Mouse (Mus musculus): ENCODE data around the gene Acer3. TPM values are rescaled to one million over a fixed set of nuclear protein-coding genes. Genes with fewer than 3 reads are reported as not detected.
"Not testable (repeated sequence)": the region's sequence is repeated elsewhere in the genome, so short reads cannot be mapped to it uniquely, and the experiment has no call there.

The Acer3 gene
- polyA plus RNA-seq, 2 experiments, result 23.6 to 35.7 TPM

- no peak for TF ChIP-seq POLR2A (IDR thresholded peaks at IDR 0.05; ENCODE audit: borderline replicate concordance, extremely low read depth, insufficient read depth, insufficient read length)
- no peak for ATAC-seq (ENCODE audit: low FRiP score, low read depth)
- 41% methylated on average over 3 of the region's 3 CpGs for WGBS
These were observed 31.4 kb downstream of the Acer3 start for GRCm38 (mm10) chr7:98289585-98289984.

GRCm38 (mm10) chr7:98276263-98276662 lies 44.7 kb downstream of the Acer3 start:
- no peak for TF ChIP-seq POLR2A (IDR thresholded peaks at IDR 0.05; ENCODE audit: borderline replicate concordance, extremely low read depth, insufficient read depth, insufficient read length)
- no peak overlapping the region for H3K27ac ChIP-seq (replicated peaks; ENCODE audit: low read depth, low read length)
- no peak overlapping the region for H3K4me2 ChIP-seq (replicated peaks; ENCODE audit: low read depth, low read length, severe bottlenecking)
- no peaks in the 10 kb centered on the region for H3K36me3 ChIP-seq (ENCODE audit: control insufficient read depth, insufficient read depth, low read length)
- H3K9me3 ChIP-seq (ENCODE audit: control insufficient read depth, low read length), result no peaks in the 10 kb centered on the region
- H3K4me1 ChIP-seq (ENCODE audit: control insufficient read depth, insufficient read depth, low read length), result no peaks in the 10 kb centered on the region
- H3K9ac ChIP-seq (ENCODE audit: low read depth, low read length, severe bottlenecking), result no peak overlapping the region
- no peak for ATAC-seq (ENCODE audit: low FRiP score, low read depth)
- no peaks in the 10 kb centered on the region for H3K27me3 ChIP-seq (ENCODE audit: control insufficient read depth, insufficient read depth, low read length)
- H3K4me3 ChIP-seq (replicated peaks; ENCODE audit: low read length), result no peak overlapping the region
- no peak for DNase-seq (ENCODE audit: low spot score)

More at GRCm38 (mm10) chr7:98289585-98289984, 31.4 kb downstream of the Acer3 start:
- Histone ChIP-seq H3K9ac (ENCODE audit: low read depth, low read length, severe bottlenecking) (no peak overlapping the region), H3K4me1 (ENCODE audit: control insufficient read depth, insufficient read depth, low read length) (no peaks in the 10 kb centered on the region), H3K4me2 (replicated peaks; ENCODE audit: low read depth, low read length, severe bottlenecking) (no peak overlapping the region), H3K4me3 (replicated peaks; ENCODE audit: low read length) (no peak overlapping the region), H3K27ac (replicated peaks; ENCODE audit: low read depth, low read length) (no peak overlapping the region), H3K36me3 (ENCODE audit: control insufficient read depth, insufficient read depth, low read length) (no peaks in the 10 kb centered on the region), H3K27me3 (ENCODE audit: control insufficient read depth, insufficient read depth, low read length) (no peaks in the 10 kb centered on the region), H3K9me3 (ENCODE audit: control insufficient read depth, low read length) (no peaks in the 10 kb centered on the region)
- no peak for DNase-seq (ENCODE audit: low spot score)

- peak overlapping the region; percentile 33; the same call in 1 of the 2 replicates for H3K4me2 ChIP-seq (replicated peaks; ENCODE audit: low read depth, low read length, severe bottlenecking)
- H3K9me3 ChIP-seq (ENCODE audit: control insufficient read depth, low read length); H3K36me3 ChIP-seq (ENCODE audit: control insufficient read depth, insufficient read depth, low read length); DNase-seq (ENCODE audit: low spot score); H3K27me3 ChIP-seq (ENCODE audit: control insufficient read depth, insufficient read depth, low read length); H3K4me1 ChIP-seq (ENCODE audit: control insufficient read depth, insufficient read depth, low read length); ATAC-seq (ENCODE audit: low FRiP score, low read depth); H3K27ac ChIP-seq (replicated peaks; ENCODE audit: low read depth, low read length): not testable (repeated sequence)
- 34% methylated on average over 8 of the region's 15 CpGs for WGBS
- peak overlapping the region; percentile 21; the same call in 1 of the 2 replicates for H3K4me3 ChIP-seq (replicated peaks; ENCODE audit: low read length)
- 0 out of 2 replicates have a peak overlapping the region, but pooled peaks have one; percentile 40 for H3K9ac ChIP-seq (ENCODE audit: low read depth, low read length, severe bottlenecking)
These were observed 52.8 kb downstream of the Acer3 start for GRCm38 (mm10) chr7:98268166-98268565.

- Histone ChIP-seq H3K9ac (ENCODE audit: low read depth, low read length, severe bottlenecking) (no peak overlapping the region), H3K27ac (replicated peaks; ENCODE audit: low read depth, low read length) (no peak overlapping the region), H3K9me3 (ENCODE audit: control insufficient read depth, low read length) (no peaks in the 10 kb centered on the region), H3K27me3 (ENCODE audit: control insufficient read depth, insufficient read depth, low read length) (no peaks in the 10 kb centered on the region), H3K4me3 (replicated peaks; ENCODE audit: low read length) (no peak overlapping the region), H3K4me1 (ENCODE audit: control insufficient read depth, insufficient read depth, low read length) (0 out of 2 replicates have a peak, but pooled peaks cover 3% of the 10 kb centered on the region), H3K36me3 (ENCODE audit: control insufficient read depth, insufficient read depth, low read length) (peaks cover 7% of the 10 kb centered on the region), H3K4me2 (replicated peaks; ENCODE audit: low read depth, low read length, severe bottlenecking) (no peak overlapping the region)
- WGBS, result 92% methylated on average over 2 of the region's 2 CpGs
- TF ChIP-seq POLR2A (IDR thresholded peaks at IDR 0.05; ENCODE audit: borderline replicate concordance, extremely low read depth, insufficient read depth, insufficient read length), result no peak
- DNase-seq (ENCODE audit: low spot score) (no peak), ATAC-seq (ENCODE audit: low FRiP score, low read depth) (no peak)
These were observed 68.5 kb downstream of the Acer3 start for GRCm38 (mm10) chr7:98252520-98252919.

- H3K27ac ChIP-seq (replicated peaks; ENCODE audit: low read depth, low read length), result no peak overlapping the region
- DNase-seq (ENCODE audit: low spot score) (no peak), ATAC-seq (ENCODE audit: low FRiP score, low read depth) (no peak)
- no peaks in the 10 kb centered on the region for H3K27me3 ChIP-seq (ENCODE audit: control insufficient read depth, insufficient read depth, low read length)
- H3K4me3 ChIP-seq (replicated peaks; ENCODE audit: low read length), result no peak overlapping the region
- H3K4me1 ChIP-seq (ENCODE audit: control insufficient read depth, insufficient read depth, low read length), result no peaks in the 10 kb centered on the region
- no peak for TF ChIP-seq POLR2A (IDR thresholded peaks at IDR 0.05; ENCODE audit: borderline replicate concordance, extremely low read depth, insufficient read depth, insufficient read length)
- no peak overlapping the region for H3K4me2 ChIP-seq (replicated peaks; ENCODE audit: low read depth, low read length, severe bottlenecking)
- H3K9me3 ChIP-seq (ENCODE audit: control insufficient read depth, low read length), result no peaks in the 10 kb centered on the region
- 78% methylated on average over 3 of the region's 3 CpGs for WGBS
- H3K9ac ChIP-seq (ENCODE audit: low read depth, low read length, severe bottlenecking), result no peak overlapping the region
- no peaks in the 10 kb centered on the region for H3K36me3 ChIP-seq (ENCODE audit: control insufficient read depth, insufficient read depth, low read length)
These were observed 84.2 kb downstream of the Acer3 start for GRCm38 (mm10) chr7:98236686-98237359.
